Mouse (Mus musculus): ENCODE measurements around the gene Smok2a.
"Not testable (repeated sequence)": the region's sequence is repeated elsewhere in the genome, so short reads cannot be mapped to it uniquely, and the experiment has no call there.

Smok2a gene

GRCm38 (mm10) chr17:13220888-13221287 lies at the start of gene Smok2a:
TSS of gene Smok2a (plus strand) at chr17:13221188.
- DNase-seq (ENCODE audit: low read depth, low spot score), result no peak

- not testable (repeated sequence) for DNase-seq (ENCODE audit: low read depth, low spot score)
These were observed 47.4 kb upstream of the Smok2a start for GRCm38 (mm10) chr17:13173578-13173977.

- DNase-seq (ENCODE audit: low read depth, low spot score), result not testable (repeated sequence)
These were observed 47.0 kb upstream of the Smok2a start for GRCm38 (mm10) chr17:13174029-13174428.

- not testable (repeated sequence) for DNase-seq (ENCODE audit: low read depth, low spot score)
These were observed 45.4 kb upstream of the Smok2a start for GRCm38 (mm10) chr17:13175609-13176008.

GRCm38 (mm10) chr17:13177796-13178195 lies 43.2 kb upstream of the Smok2a start:
- not testable (repeated sequence) for DNase-seq (ENCODE audit: low read depth, low spot score)

GRCm38 (mm10) chr17:13179021-13179420 lies 42.0 kb upstream of the Smok2a start:
- not testable (repeated sequence) for DNase-seq (ENCODE audit: low read depth, low spot score)

GRCm38 (mm10) chr17:13180491-13180890 lies 40.5 kb upstream of the Smok2a start:
- DNase-seq (ENCODE audit: low read depth, low spot score), result not testable (repeated sequence)

- not testable (repeated sequence) for DNase-seq (ENCODE audit: low read depth, low spot score)
These were observed 38.3 kb upstream of the Smok2a start for GRCm38 (mm10) chr17:13182712-13183111.

- DNase-seq (ENCODE audit: low read depth, low spot score), result not testable (repeated sequence)
These were observed 36.5 kb upstream of the Smok2a start for GRCm38 (mm10) chr17:13184514-13184913.

- not testable (repeated sequence) for DNase-seq (ENCODE audit: low read depth, low spot score)
These were observed 34.4 kb upstream of the Smok2a start for GRCm38 (mm10) chr17:13186541-13186940.

- not testable (repeated sequence) for DNase-seq (ENCODE audit: low read depth, low spot score)
These were observed 33.4 kb upstream of the Smok2a start for GRCm38 (mm10) chr17:13187621-13188020.

GRCm38 (mm10) chr17:13188846-13189245 lies 32.1 kb upstream of the Smok2a start:
- not testable (repeated sequence) for DNase-seq (ENCODE audit: low read depth, low spot score)

GRCm38 (mm10) chr17:13190836-13191583 lies 30.0 kb upstream of the Smok2a start:
- not testable (repeated sequence) for DNase-seq (ENCODE audit: low read depth, low spot score)

- not testable (repeated sequence) for DNase-seq (ENCODE audit: low read depth, low spot score)
These were observed 24.5 kb upstream of the Smok2a start for GRCm38 (mm10) chr17:13196486-13196885.

- DNase-seq (ENCODE audit: low read depth, low spot score), result not testable (repeated sequence)
These were observed 22.2 kb upstream of the Smok2a start for GRCm38 (mm10) chr17:13198812-13199211.

GRCm38 (mm10) chr17:13199880-13200409 lies 21.0 kb upstream of the Smok2a start:
- DNase-seq (ENCODE audit: low read depth, low spot score), result not testable (repeated sequence)

GRCm38 (mm10) chr17:13201551-13201950 lies 19.4 kb upstream of the Smok2a start:
- not testable (repeated sequence) for DNase-seq (ENCODE audit: low read depth, low spot score)

- not testable (repeated sequence) for DNase-seq (ENCODE audit: low read depth, low spot score)
These were observed 18.4 kb upstream of the Smok2a start for GRCm38 (mm10) chr17:13202453-13203107.

GRCm38 (mm10) chr17:13205247-13205646 lies 15.7 kb upstream of the Smok2a start:
- not testable (repeated sequence) for DNase-seq (ENCODE audit: low read depth, low spot score)

GRCm38 (mm10) chr17:13206491-13206890 lies 14.5 kb upstream of the Smok2a start:
- DNase-seq (ENCODE audit: low read depth, low spot score), result no peak

- DNase-seq (ENCODE audit: low read depth, low spot score), result not testable (repeated sequence)
These were observed 12.5 kb upstream of the Smok2a start for GRCm38 (mm10) chr17:13208460-13208859.

GRCm38 (mm10) chr17:13212136-13212850 lies 8.7 kb upstream of the Smok2a start:
- DNase-seq (ENCODE audit: low read depth, low spot score), result no peak

Measured in telencephalon, adult 2 months (tissue).